Mouse (Mus musculus) olfactory bulb, adult 2 months (tissue): ENCODE results near the gene Dapl1.

Source experiments
- CTCF ChIP-seq: fragments of 200-500 bp; IDR thresholded peaks from 2 replicates; pipeline ENCODE4 v1.5.1; 2012; ENCODE audit warnings: low read depth, mild to moderate bottlenecking, low read length, moderate library complexity; ENCODE audit not compliant: insufficient read depth
- POLR2A ChIP-seq: fragments of 200-500 bp; IDR thresholded peaks from 2 replicates; pipeline ENCODE4 v1.6.1; 2012; ENCODE audit warnings: mild to moderate bottlenecking, low read depth, low read length, moderate library complexity; ENCODE audit not compliant: insufficient read depth

- no peak for TF ChIP-seq POLR2A
- TF ChIP-seq CTCF: no peak
Measured at GRCm38 (mm10) chr2:59529574-59530080, 45.2 kb downstream of the Dapl1 start.
